Mouse (Mus musculus): ENCODE results near the gene Tomt. TPM values are rescaled to one million over a fixed set of nuclear protein-coding genes. Genes with fewer than 3 reads are reported as not detected.
A peak's percentile ranks its signal among the peaks of the same experiment; 100 is the strongest.
"Not testable (repeated sequence)": the region's sequence is repeated elsewhere in the genome, so short reads cannot be mapped to it uniquely, and the experiment has no call there.

Tomt gene
- total RNA-seq (2014; rRNA removed): not detected in 2 replicates
- 0.27 and 0.34 TPM in 2 replicates for polyA plus RNA-seq (2015; fragmentation: Nextera tagmentation; extraction: Ambion mirVana)

GRCm38 (mm10) chr7:101906287-101906681, at the start of gene Tomt:
Gene Tomt (minus strand): TSS chr7:101906359.
- H3K36me3 ChIP-seq (ENCODE audit: insufficient read depth): peaks cover 19% of the 10 kb centered on the region
- no peak for TF ChIP-seq CTCF (IDR thresholded peaks at IDR 0.05; ENCODE audit: low read depth)
- no peaks in the 10 kb centered on the region for H3K27me3 ChIP-seq (ENCODE audit: insufficient read depth, low read length)
- H3K4me2 ChIP-seq (ENCODE audit: low read depth): peak within 1 kb of the TSS; percentile 59
- ATAC-seq (no peak), DNase-seq (no peak)
- H3K4me3 ChIP-seq (ENCODE audit: low read depth, low read length): peak within 1 kb of the TSS; percentile 77
- H3K9ac ChIP-seq: peak within 1 kb of the TSS; percentile 82
- WGBS: 23% methylated on average over 11 of the region's 11 CpGs
- H3K4me1 ChIP-seq (ENCODE audit: insufficient read depth): no peaks in the 10 kb centered on the region
- peak within 1 kb of the TSS; percentile 90 for H3K27ac ChIP-seq (ENCODE audit: low read depth, low read length)
- H3K9me3 ChIP-seq (ENCODE audit: low read length): no peaks in the 10 kb centered on the region

- ATAC-seq: no peak
- H3K4me1 ChIP-seq (ENCODE audit: insufficient read depth): no peaks in the 10 kb centered on the region
- H3K27ac ChIP-seq (ENCODE audit: low read depth, low read length): no peak overlapping the region
- H3K4me3 ChIP-seq (ENCODE audit: low read depth, low read length): no peak overlapping the region
- H3K4me2 ChIP-seq (ENCODE audit: low read depth): no peak overlapping the region
- H3K9me3 ChIP-seq (ENCODE audit: low read length): no peaks in the 10 kb centered on the region
- 67% methylated on average over 4 of the region's 4 CpGs for WGBS
- DNase-seq: no peak
- H3K9ac ChIP-seq: no peak overlapping the region
- TF ChIP-seq CTCF (IDR thresholded peaks at IDR 0.05; ENCODE audit: low read depth): no peak
- no peaks in the 10 kb centered on the region for H3K36me3 ChIP-seq (ENCODE audit: insufficient read depth)
- H3K27me3 ChIP-seq (ENCODE audit: insufficient read depth, low read length): no peaks in the 10 kb centered on the region
Measured at GRCm38 (mm10) chr7:101955862-101956261, 49.7 kb upstream of the Tomt start.

- H3K27ac ChIP-seq (ENCODE audit: low read depth, low read length): no peak overlapping the region
- ATAC-seq: no peak
- H3K36me3 ChIP-seq (ENCODE audit: insufficient read depth): no peaks in the 10 kb centered on the region
- no peaks in the 10 kb centered on the region for H3K27me3 ChIP-seq (ENCODE audit: insufficient read depth, low read length)
- H3K4me3 ChIP-seq (ENCODE audit: low read depth, low read length): no peak overlapping the region
- no peaks in the 10 kb centered on the region for H3K9me3 ChIP-seq (ENCODE audit: low read length)
- H3K9ac ChIP-seq: no peak overlapping the region
- no peak for DNase-seq
- no peak overlapping the region for H3K4me2 ChIP-seq (ENCODE audit: low read depth)
- 89% methylated on average over 2 of the region's 2 CpGs for WGBS
- no peaks in the 10 kb centered on the region for H3K4me1 ChIP-seq (ENCODE audit: insufficient read depth)
- TF ChIP-seq CTCF (IDR thresholded peaks at IDR 0.05; ENCODE audit: low read depth): no peak
Measured at GRCm38 (mm10) chr7:101955276-101955675, 49.1 kb upstream of the Tomt start.

GRCm38 (mm10) chr7:101954163-101954562, 48.0 kb upstream of the Tomt start:
- Histone ChIP-seq H3K4me2 (ENCODE audit: low read depth) (no peak overlapping the region), H3K4me1 (ENCODE audit: insufficient read depth) (no peaks in the 10 kb centered on the region), H3K4me3 (ENCODE audit: low read depth, low read length) (no peak overlapping the region), H3K27me3 (ENCODE audit: insufficient read depth, low read length) (no peaks in the 10 kb centered on the region), H3K27ac (ENCODE audit: low read depth, low read length) (no peak overlapping the region), H3K9ac (no peak overlapping the region), H3K36me3 (ENCODE audit: insufficient read depth) (no peaks in the 10 kb centered on the region), H3K9me3 (ENCODE audit: low read length) (no peaks in the 10 kb centered on the region)
- ATAC-seq: no peak
- no peak for TF ChIP-seq CTCF (IDR thresholded peaks at IDR 0.05; ENCODE audit: low read depth)
- WGBS: 73% methylated on average over 2 of the region's 2 CpGs
- no peak for DNase-seq

GRCm38 (mm10) chr7:101952098-101952497, 45.9 kb upstream of the Tomt start:
- Histone ChIP-seq H3K4me1 (ENCODE audit: insufficient read depth) (no peaks in the 10 kb centered on the region), H3K27ac (ENCODE audit: low read depth, low read length) (no peak overlapping the region), H3K4me2 (ENCODE audit: low read depth) (no peak overlapping the region), H3K27me3 (ENCODE audit: insufficient read depth, low read length) (no peaks in the 10 kb centered on the region), H3K36me3 (ENCODE audit: insufficient read depth) (no peaks in the 10 kb centered on the region), H3K9me3 (ENCODE audit: low read length) (no peaks in the 10 kb centered on the region), H3K4me3 (ENCODE audit: low read depth, low read length) (no peak overlapping the region), H3K9ac (no peak overlapping the region)
- 79% methylated on average over 2 of the region's 2 CpGs for WGBS
- no peak for TF ChIP-seq CTCF (IDR thresholded peaks at IDR 0.05; ENCODE audit: low read depth)
- ATAC-seq: no peak
- no peak for DNase-seq

GRCm38 (mm10) chr7:101951648-101952047, 45.5 kb upstream of the Tomt start:
- no peaks in the 10 kb centered on the region for H3K27me3 ChIP-seq (ENCODE audit: insufficient read depth, low read length)
- no peak overlapping the region for H3K4me3 ChIP-seq (ENCODE audit: low read depth, low read length)
- no peaks in the 10 kb centered on the region for H3K9me3 ChIP-seq (ENCODE audit: low read length)
- H3K4me1 ChIP-seq (ENCODE audit: insufficient read depth): no peaks in the 10 kb centered on the region
- H3K36me3 ChIP-seq (ENCODE audit: insufficient read depth): no peaks in the 10 kb centered on the region
- H3K9ac ChIP-seq: no peak overlapping the region
- H3K4me2 ChIP-seq (ENCODE audit: low read depth): no peak overlapping the region
- WGBS: 95% methylated on average over 1 of the region's 1 CpGs
- ATAC-seq (no peak), DNase-seq (no peak)
- no peak overlapping the region for H3K27ac ChIP-seq (ENCODE audit: low read depth, low read length)
- TF ChIP-seq CTCF (IDR thresholded peaks at IDR 0.05; ENCODE audit: low read depth): no peak

- 94% methylated on average over 5 of the region's 5 CpGs for WGBS
- not testable (repeated sequence) for H3K4me3 ChIP-seq (ENCODE audit: low read depth, low read length); H3K4me1 ChIP-seq (ENCODE audit: insufficient read depth); H3K36me3 ChIP-seq (ENCODE audit: insufficient read depth); H3K27ac ChIP-seq (ENCODE audit: low read depth, low read length); H3K9me3 ChIP-seq (ENCODE audit: low read length); ATAC-seq; DNase-seq; H3K4me2 ChIP-seq (ENCODE audit: low read depth); H3K9ac ChIP-seq; H3K27me3 ChIP-seq (ENCODE audit: insufficient read depth, low read length)
Measured at GRCm38 (mm10) chr7:101949008-101949407, 42.8 kb upstream of the Tomt start.

GRCm38 (mm10) chr7:101939758-101940157, 33.6 kb upstream of the Tomt start:
- H3K4me2 ChIP-seq (ENCODE audit: low read depth): no peak overlapping the region
- H3K9me3 ChIP-seq (ENCODE audit: low read length): no peaks in the 10 kb centered on the region
- WGBS: 96% methylated on average over 4 of the region's 4 CpGs
- no peaks in the 10 kb centered on the region for H3K36me3 ChIP-seq (ENCODE audit: insufficient read depth)
- TF ChIP-seq CTCF (IDR thresholded peaks at IDR 0.05; ENCODE audit: low read depth): no peak
- no peak overlapping the region for H3K4me3 ChIP-seq (ENCODE audit: low read depth, low read length)
- no peak for ATAC-seq
- DNase-seq: no peak
- H3K27ac ChIP-seq (ENCODE audit: low read depth, low read length): no peak overlapping the region
- peaks cover 5% of the 10 kb centered on the region; the same call in 1 of the 2 replicates for H3K4me1 ChIP-seq (ENCODE audit: insufficient read depth)
- H3K27me3 ChIP-seq (ENCODE audit: insufficient read depth, low read length): no peaks in the 10 kb centered on the region
- no peak overlapping the region for H3K9ac ChIP-seq

Measured in forebrain, postnatal 0 days (tissue).